Mouse (Mus musculus) intestine, embryonic 16.5 days (tissue): Measurements from ENCODE around the gene Pmvk. TPM values are rescaled to one million over a fixed set of nuclear protein-coding genes. Genes with fewer than 3 reads are reported as not detected.
"Not testable (repeated sequence)": the region's sequence is repeated elsewhere in the genome, so short reads cannot be mapped to it uniquely, and the experiment has no call there.

Source experiments
- ATAC-seq: fragments of 200-750 bp; cut with Nextera tagmentation; 2 replicates; pipeline ENCODE4 v1.8.0; 2017; ENCODE audit warnings: moderate TSS enrichment, moderate library complexity
- H3K27ac ChIP-seq: fragments of 300-500 bp; sonication (generic); 2 replicates; pipeline ENCODE4 v1.5.1; 2014; ENCODE audit warnings: mild to moderate bottlenecking, low read length
- H3K27me3 ChIP-seq: fragments of 300-500 bp; sonication (generic); replicated peaks from 2 replicates; pipeline ENCODE4 v1.6.1; 2014; ENCODE audit warnings: low read length, control low read depth, mixed read lengths; ENCODE audit not compliant: control insufficient read depth, insufficient read depth
- H3K36me3 ChIP-seq: fragments of 300-500 bp; sonication (generic); 2 replicates; pipeline ENCODE4 v1.6.1; 2014; ENCODE audit warnings: low read length, control low read depth; ENCODE audit not compliant: control insufficient read depth, insufficient read depth
- H3K4me1 ChIP-seq: fragments of 300-500 bp; sonication (generic); 2 replicates; pipeline ENCODE4 v1.6.1; 2014; ENCODE audit warnings: low read length, control low read depth, mixed read lengths; ENCODE audit not compliant: control insufficient read depth, insufficient read depth
- H3K4me2 ChIP-seq: fragments of 300-500 bp; sonication (generic); 2 replicates; pipeline ENCODE4 v1.6.1; 2014; ENCODE audit warnings: low read depth, low read length, control low read depth
- H3K4me3 ChIP-seq: fragments of 300-500 bp; sonication (generic); 2 replicates; pipeline ENCODE4 v1.5.1; 2014; ENCODE audit warnings: mild to moderate bottlenecking, low read length
- H3K9ac ChIP-seq: fragments of 300-500 bp; sonication (generic); 2 replicates; pipeline ENCODE4 v1.6.1; 2014; ENCODE audit warnings: low read depth, low read length
- H3K9me3 ChIP-seq: fragments of 300-500 bp; sonication (generic); 2 replicates; pipeline ENCODE4 v1.6.1; 2016; ENCODE audit warnings: low read length, control low read depth; ENCODE audit not compliant: control insufficient read depth
- WGBS: fragments of 180-500 bp; shearing (Covaris S2); extraction: QIAGEN DNeasy Blood & Tissue Kit; methylation state at CpG from one replicate; pipeline ENCODE4 v1.1.7; 2014; 5-methylcytosine and 5-hydroxymethylcytosine counted together
- polyA plus RNA-seq: library from polyadenylated mRNA; unstranded; fragments of >200 nt; fragmentation: Nextera tagmentation; extraction: Ambion mirVana; gene quantifications from 2 replicates; pipeline ENCODE4 v1.2.1, GENCODE M21; 2015

Gene Pmvk
- polyA plus RNA-seq, 1 experiment from 2014 or later, result 77.0 TPM

- ATAC-seq, result peak; percentile 32
- Histone ChIP-seq H3K27me3 (no peaks in the 10 kb centered on the region), H3K36me3 (peaks cover 13% of the 10 kb centered on the region; the same call in 1 of the 2 replicates), H3K27ac (peak overlapping the region; percentile 68), H3K9me3 (no peaks in the 10 kb centered on the region), H3K9ac (no peak overlapping the region), H3K4me1 (peaks cover 43% of the 10 kb centered on the region), H3K4me3 (no peak overlapping the region), H3K4me2 (no peak overlapping the region)
- WGBS, result 60% methylated on average over 5 of the region's 5 CpGs
These were observed 29.8 kb upstream of the Pmvk start for GRCm38 (mm10) chr3:89424416-89425140.

DNA sequence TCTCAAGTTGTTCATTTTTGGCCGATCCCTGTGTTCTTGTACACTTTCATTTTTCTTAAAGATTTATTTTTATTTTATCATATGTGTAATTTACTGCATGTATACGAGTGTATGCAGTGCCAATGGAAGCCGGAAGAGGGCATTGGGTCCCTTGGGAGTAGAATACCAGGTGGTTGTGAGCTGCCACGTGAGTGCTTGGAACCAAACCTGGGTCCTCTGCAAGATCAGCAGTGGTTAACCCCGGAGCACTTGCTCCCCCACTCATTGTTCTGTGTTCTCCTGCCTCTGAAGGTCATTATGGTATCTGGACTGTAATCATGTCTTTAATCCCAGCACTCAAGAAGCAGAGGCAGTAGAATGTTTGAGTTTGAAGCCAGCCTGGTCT, 29.2 kb upstream of the Pmvk start:
- ATAC-seq, result no peak
- Histone ChIP-seq H3K9me3 (no peaks in the 10 kb centered on the region), H3K27me3 (no peaks in the 10 kb centered on the region), H3K27ac (0 out of 2 replicates have a peak overlapping the region, but pooled peaks have one; percentile 9), H3K4me1 (peaks cover 43% of the 10 kb centered on the region), H3K36me3 (peaks cover 13% of the 10 kb centered on the region; the same call in 1 of the 2 replicates), H3K4me3 (no peak overlapping the region), H3K4me2 (no peak overlapping the region), H3K9ac (no peak overlapping the region)
- WGBS, result 70% methylated on average over 5 of the region's 5 CpGs

DNA sequence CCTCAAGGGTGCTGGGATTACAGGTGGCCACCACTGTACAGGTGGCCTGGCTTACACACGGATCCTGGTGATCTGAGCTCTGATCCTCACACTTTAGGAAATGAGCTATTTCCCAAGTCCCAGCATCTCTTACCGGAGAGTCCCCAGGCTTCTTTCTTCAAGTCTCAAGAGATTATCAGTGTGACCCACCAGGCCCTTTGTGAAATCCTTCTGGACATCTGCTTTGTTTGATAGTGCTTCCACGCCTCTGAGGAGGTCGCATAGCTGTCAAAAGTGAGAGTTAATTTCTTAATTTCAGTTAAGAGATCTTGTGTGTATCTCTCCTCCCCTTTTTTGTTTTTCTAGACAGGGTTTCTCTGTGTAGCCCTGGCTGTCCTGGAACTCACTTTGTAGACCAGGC, 28.5 kb upstream of the Pmvk start:
- Histone ChIP-seq H3K4me3 (no peak overlapping the region), H3K4me1 (peaks cover 38% of the 10 kb centered on the region), H3K27me3 (no peaks in the 10 kb centered on the region), H3K9ac (no peak overlapping the region), H3K4me2 (no peak overlapping the region), H3K9me3 (no peaks in the 10 kb centered on the region), H3K36me3 (peaks cover 13% of the 10 kb centered on the region; the same call in 1 of the 2 replicates), H3K27ac (no peak overlapping the region)
- ATAC-seq, result no peak
- WGBS, result 91% methylated on average over 4 of the region's 4 CpGs

DNA sequence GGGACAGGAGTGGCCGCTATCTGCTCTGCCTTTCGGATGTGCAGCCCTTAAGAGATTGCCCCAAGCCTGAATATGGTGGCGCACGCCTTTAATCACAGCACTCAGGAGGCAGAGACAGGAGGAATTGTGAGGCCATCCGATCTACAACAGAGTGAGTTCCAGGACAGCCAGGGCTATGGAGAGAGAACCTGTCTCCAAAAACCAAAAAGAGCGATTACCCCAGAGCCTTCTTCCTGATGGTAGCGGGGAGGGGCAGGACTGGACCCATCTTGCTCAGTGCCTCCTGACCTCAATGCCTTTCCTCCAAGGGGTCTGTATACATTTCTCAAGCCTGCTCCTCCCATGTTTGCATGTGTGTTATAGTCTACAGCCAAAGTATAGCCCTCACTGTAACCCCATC, 25.3 kb upstream of the Pmvk start:
- not testable (repeated sequence) for ATAC-seq, H3K9ac ChIP-seq, H3K4me2 ChIP-seq, H3K27ac ChIP-seq, H3K27me3 ChIP-seq, H3K4me3 ChIP-seq, H3K9me3 ChIP-seq
- Histone ChIP-seq H3K36me3 (peaks cover 17% of the 10 kb centered on the region), H3K4me1 (peaks cover 21% of the 10 kb centered on the region)
- 94% methylated on average over 7 of the region's 7 CpGs for WGBS

GRCm38 (mm10) chr3:89430171-89431159, 23.9 kb upstream of the Pmvk start, which contains the start of gene Pygo2:
Gene Pygo2, plus strand, starts transcription at chr3:89430214.
- no peaks in the 10 kb centered on the region for H3K27me3 ChIP-seq
- H3K9me3 ChIP-seq, result no peaks in the 10 kb centered on the region
- ATAC-seq, result peak; percentile 99
- peak within 1 kb of the TSS; percentile 84 for H3K4me2 ChIP-seq
- peaks cover 9% of the 10 kb centered on the region for H3K4me1 ChIP-seq
- H3K4me3 ChIP-seq, result peak within 1 kb of the TSS; percentile 100
- H3K9ac ChIP-seq, result peak within 1 kb of the TSS; percentile 99
- 2% methylated on average over 68 of the region's 68 CpGs for WGBS
- H3K36me3 ChIP-seq, result peaks cover 15% of the 10 kb centered on the region
- H3K27ac ChIP-seq, result peak within 1 kb of the TSS; percentile 93

GRCm38 (mm10) chr3:89432606-89433005, 21.7 kb upstream of the Pmvk start:
- no peak overlapping the region for H3K4me3 ChIP-seq
- 94% methylated on average over 6 of the region's 8 CpGs for WGBS
- ATAC-seq, result no peak
- no peak overlapping the region for H3K27ac ChIP-seq
- H3K9me3 ChIP-seq, result no peaks in the 10 kb centered on the region
- no peak overlapping the region for H3K9ac ChIP-seq
- peaks cover 9% of the 10 kb centered on the region for H3K36me3 ChIP-seq
- no peaks in the 10 kb centered on the region for H3K27me3 ChIP-seq
- H3K4me2 ChIP-seq, result no peak overlapping the region
- peaks cover 18% of the 10 kb centered on the region for H3K4me1 ChIP-seq

- no peak for ATAC-seq
- Histone ChIP-seq H3K36me3 (peaks cover 6% of the 10 kb centered on the region), H3K4me3 (no peak overlapping the region), H3K27ac (no peak overlapping the region), H3K9me3 (no peaks in the 10 kb centered on the region), H3K4me1 (peaks cover 18% of the 10 kb centered on the region), H3K4me2 (no peak overlapping the region), H3K9ac (no peak overlapping the region), H3K27me3 (no peaks in the 10 kb centered on the region)
- 86% methylated on average over 11 of the region's 11 CpGs for WGBS
These were observed 19.8 kb upstream of the Pmvk start for GRCm38 (mm10) chr3:89434532-89434931.

GRCm38 (mm10) chr3:89435041-89435440, 19.3 kb upstream of the Pmvk start:
- Histone ChIP-seq H3K4me3 (no peak overlapping the region), H3K9me3 (no peaks in the 10 kb centered on the region), H3K27me3 (no peaks in the 10 kb centered on the region), H3K4me1 (peaks cover 18% of the 10 kb centered on the region), H3K9ac (no peak overlapping the region), H3K4me2 (no peak overlapping the region), H3K27ac (no peak overlapping the region), H3K36me3 (peaks cover 6% of the 10 kb centered on the region)
- no peak for ATAC-seq
- 76% methylated on average over 7 of the region's 7 CpGs for WGBS
